Mouse (Mus musculus): Measurements from ENCODE around the gene Mkks. TPM values are rescaled to one million over a fixed set of nuclear protein-coding genes. Genes with fewer than 3 reads are reported as not detected.
A peak's percentile ranks its signal among the peaks of the same experiment; 100 is the strongest.

Gene Mkks
- polyA plus RNA-seq (2015; fragmentation: Nextera tagmentation; extraction: Ambion mirVana): 12.4 and 13.8 TPM in 2 replicates

DNA sequence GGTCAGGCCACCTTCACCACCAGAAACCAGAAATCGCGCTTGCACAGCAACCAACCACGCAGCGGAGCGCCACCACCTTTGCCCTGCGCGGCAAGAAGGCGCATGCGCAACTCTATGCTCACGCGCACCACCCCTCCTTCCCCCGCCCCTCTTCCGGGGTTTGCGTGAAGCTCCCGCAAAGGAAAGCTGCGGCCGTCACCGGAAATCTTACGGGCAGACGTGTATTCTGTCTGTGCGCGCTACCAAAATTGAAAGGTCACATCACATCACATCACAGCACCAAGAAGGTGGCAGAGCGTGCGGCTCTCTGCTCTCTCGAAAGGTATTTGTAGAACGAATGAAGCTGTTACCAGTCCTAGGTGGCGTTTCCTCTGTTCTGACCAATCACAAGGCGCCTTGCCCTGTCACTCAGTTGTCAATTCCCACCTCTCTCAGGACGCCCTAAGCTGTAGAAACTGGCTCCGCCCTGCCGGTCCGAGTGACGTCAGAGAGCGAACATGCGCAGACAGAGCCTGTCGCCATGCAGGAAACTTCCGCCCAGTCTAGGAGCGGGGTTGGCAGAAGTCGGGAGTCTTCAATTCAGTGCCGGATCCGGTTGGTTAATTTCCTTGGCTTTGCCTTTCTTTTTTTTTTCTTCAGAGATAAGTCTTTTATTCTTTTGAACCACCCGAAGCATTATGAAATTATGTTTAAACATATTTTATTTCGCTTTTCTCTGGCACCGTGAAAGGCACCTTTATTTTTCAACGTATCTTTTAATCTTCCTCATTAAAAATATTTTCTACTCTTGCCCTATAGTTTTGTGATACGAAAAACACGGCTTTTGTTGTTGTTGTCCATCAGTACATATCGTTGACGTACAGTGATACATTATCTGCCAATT is at the start of gene Mkks, which contains the start of the genes Slx4ip and AL731706.1:
Gene Mkks, minus strand, starts transcription at position 322 of the 883 bp plus-strand sequence.
Gene Slx4ip, plus strand, starts transcription at position 151 of the 883 bp plus-strand sequence.
Gene AL731706.1, minus strand, starts transcription at position 322 of the 883 bp plus-strand sequence.
- no peaks in the 10 kb centered on the region for H3K36me3 ChIP-seq (replicated peaks)
- H3K9me3 ChIP-seq: no peaks in the 10 kb centered on the region
- peak within 1 kb of the TSS; percentile 78 for H3K9ac ChIP-seq
- ATAC-seq (replicated peaks): peak; percentile 98
- WGBS: under 1% methylated on average over 49 of the region's 49 CpGs
- H3K4me2 ChIP-seq: peak within 1 kb of the TSS; percentile 53
- H3K4me3 ChIP-seq: peak within 1 kb of the TSS; percentile 60
- H3K4me1 ChIP-seq: peaks cover 12% of the 10 kb centered on the region
- peak within 1 kb of the TSS; percentile 98 for H3K27ac ChIP-seq
- H3K27me3 ChIP-seq (replicated peaks): no peaks in the 10 kb centered on the region

DNA sequence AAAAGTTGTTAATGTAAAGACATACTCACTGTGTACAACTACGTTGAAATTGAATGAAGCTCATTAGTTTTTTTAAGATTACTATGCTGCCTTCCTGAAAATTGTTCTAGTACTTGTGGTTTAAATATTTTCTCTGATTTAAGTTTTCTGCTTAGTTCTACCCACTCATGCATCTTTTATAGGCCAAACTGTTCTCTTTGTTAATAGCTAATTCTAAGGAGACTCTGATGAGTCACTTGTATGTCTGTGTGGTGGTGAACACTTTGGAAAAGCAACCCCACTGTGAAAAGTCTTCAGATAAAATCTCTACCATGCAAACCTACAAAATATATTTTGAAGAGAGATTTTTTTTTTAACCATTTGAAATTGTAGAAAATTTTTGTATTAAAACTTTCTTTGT is 47.1 kb upstream of the Mkks start:
- Histone ChIP-seq H3K27me3 (replicated peaks) (no peaks in the 10 kb centered on the region), H3K9me3 (no peaks in the 10 kb centered on the region), H3K4me2 (no peak overlapping the region), H3K9ac (no peak overlapping the region), H3K4me3 (no peak overlapping the region), H3K36me3 (replicated peaks) (no peaks in the 10 kb centered on the region), H3K27ac (no peak overlapping the region), H3K4me1 (no peaks in the 10 kb centered on the region)
- no peak for ATAC-seq (replicated peaks)
- WGBS: 94% methylated on average over 1 of the region's 1 CpGs

DNA sequence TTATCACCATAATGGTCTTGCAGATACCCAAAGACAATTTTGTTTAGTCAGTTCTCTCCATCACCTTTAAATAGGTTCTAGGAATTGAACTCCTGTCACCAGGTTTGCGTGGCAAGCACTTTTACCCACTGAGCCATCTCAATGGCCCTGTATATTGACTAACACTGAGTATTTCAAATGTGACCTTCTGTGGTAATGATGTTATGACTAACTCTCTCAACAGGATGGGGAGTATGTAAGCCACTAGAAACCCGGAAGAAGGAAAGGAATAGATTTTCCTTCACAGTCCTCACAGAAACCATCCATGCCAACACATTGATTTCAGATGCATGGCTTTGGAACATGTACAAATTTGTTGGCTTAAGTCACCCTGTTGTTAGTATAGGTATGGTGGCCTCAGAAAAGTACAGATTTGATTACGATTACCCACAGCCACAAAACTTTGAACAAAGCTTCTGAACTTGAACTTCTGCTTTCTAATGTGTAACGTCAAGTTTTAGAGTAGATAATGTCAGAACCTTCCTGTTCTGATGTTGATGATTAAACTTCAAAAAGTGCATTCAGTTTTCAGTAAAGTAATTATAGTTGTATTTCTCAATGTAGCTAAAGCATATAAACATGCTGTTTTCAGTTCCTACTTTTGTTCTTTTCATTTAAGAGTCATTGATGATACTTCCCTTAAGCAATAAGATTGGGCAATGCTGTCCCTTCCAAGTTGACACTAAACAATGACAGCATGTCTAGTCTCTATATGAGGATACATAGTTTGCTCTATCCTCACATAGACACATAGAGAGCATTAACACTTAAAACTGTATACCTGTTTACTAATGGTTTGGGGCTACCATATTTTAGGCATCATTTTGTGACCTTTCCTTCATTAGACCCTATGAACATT is 45.5 kb upstream of the Mkks start:
- Histone ChIP-seq H3K4me3 (no peak overlapping the region), H3K4me2 (no peak overlapping the region), H3K9ac (no peak overlapping the region), H3K9me3 (no peaks in the 10 kb centered on the region), H3K27ac (no peak overlapping the region), H3K4me1 (no peaks in the 10 kb centered on the region), H3K27me3 (replicated peaks) (no peaks in the 10 kb centered on the region), H3K36me3 (replicated peaks) (no peaks in the 10 kb centered on the region)
- no peak for ATAC-seq (replicated peaks)
- 94% methylated on average over 4 of the region's 4 CpGs for WGBS

DNA sequence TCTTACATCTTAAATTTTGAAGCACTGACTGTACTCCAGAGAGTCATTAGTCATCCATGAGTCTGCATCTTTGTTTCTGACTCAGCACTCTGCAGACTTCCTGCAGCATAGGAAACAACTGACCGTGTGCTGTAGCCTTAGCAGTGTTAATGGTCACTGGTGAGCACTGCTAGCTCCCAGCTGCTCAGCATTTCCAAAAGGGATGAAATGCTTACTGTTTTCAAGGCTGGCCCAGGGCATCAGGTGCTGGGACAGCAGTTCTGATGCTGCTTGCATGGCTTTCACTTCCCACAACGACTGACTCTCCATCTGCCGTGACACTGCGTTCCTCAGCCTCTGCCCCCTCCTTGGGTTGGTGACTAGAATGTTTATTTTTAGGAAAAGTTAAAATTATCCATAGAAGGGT is 29.8 kb upstream of the Mkks start:
- Histone ChIP-seq H3K4me3 (no peak overlapping the region), H3K27ac (no peak overlapping the region), H3K4me2 (no peak overlapping the region), H3K9ac (no peak overlapping the region), H3K4me1 (no peaks in the 10 kb centered on the region), H3K9me3 (no peaks in the 10 kb centered on the region), H3K36me3 (replicated peaks) (no peaks in the 10 kb centered on the region), H3K27me3 (replicated peaks) (no peaks in the 10 kb centered on the region)
- 0 out of 2 replicates have a peak, but pooled peaks have one; percentile 27 for ATAC-seq (replicated peaks)
- WGBS: 64% methylated on average over 4 of the region's 4 CpGs

DNA sequence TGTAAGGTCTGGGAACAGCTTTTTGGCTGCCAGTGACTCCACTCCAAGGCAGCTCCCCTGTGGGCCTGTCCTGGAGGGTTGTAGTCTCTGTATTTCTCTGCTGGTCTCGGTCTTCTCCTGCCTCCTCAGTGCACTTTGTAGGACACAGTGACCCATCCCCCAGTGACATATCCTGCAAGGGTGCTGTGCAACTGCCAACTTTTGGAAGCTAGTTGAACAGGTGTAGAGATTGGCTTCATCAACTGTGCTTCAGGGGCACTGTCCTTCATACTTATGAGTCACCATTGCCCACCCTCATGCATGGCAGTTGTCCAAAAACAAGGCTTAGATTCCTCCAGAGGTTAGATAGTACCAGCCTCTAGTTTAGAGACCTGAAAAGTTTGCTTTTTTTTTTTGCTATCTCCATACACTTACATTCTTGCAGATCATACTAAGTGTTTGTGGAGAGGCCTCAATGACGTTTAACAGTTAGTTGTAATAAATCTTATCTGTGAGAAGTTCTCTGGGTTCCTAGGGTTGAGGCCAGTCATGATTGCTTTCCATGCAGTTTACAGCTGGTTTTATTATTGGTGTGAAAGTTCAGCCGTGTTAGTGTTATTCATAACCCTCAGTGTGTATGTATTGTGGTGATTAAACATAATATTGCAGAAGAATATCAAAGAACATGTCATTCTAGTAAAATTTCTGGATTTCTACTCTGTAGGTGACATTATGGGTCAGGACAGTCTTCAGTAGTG is 29.2 kb upstream of the Mkks start:
- Histone ChIP-seq H3K4me1 (no peaks in the 10 kb centered on the region), H3K27ac (no peak overlapping the region), H3K4me2 (no peak overlapping the region), H3K9ac (no peak overlapping the region), H3K4me3 (no peak overlapping the region), H3K27me3 (replicated peaks) (no peaks in the 10 kb centered on the region), H3K36me3 (replicated peaks) (no peaks in the 10 kb centered on the region), H3K9me3 (no peaks in the 10 kb centered on the region)
- ATAC-seq (replicated peaks): no peak
- WGBS: 85% methylated on average over 3 of the region's 3 CpGs

DNA sequence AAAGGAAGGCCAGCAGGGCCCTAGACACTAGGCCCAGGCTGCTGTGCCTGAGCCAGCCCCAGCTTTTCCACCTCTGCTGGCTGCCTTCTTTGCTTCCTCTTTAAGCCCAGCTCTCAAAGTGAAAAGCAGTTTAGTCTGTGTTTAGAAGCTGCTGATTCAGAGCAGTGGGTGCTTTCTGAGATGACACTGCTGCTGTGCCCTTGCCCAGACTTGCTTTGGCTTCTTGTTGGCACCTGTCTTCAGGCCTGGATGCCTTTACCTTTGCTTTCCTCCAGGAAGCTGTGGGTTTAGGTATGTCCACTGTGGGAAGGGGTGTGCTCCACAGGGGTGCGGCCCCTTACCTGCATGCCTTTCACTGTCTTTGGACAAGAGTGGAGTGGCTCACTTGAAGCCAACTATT is 28.2 kb upstream of the Mkks start:
- H3K4me2 ChIP-seq: no peak overlapping the region
- ATAC-seq (replicated peaks): no peak
- H3K9ac ChIP-seq: no peak overlapping the region
- H3K4me1 ChIP-seq: no peaks in the 10 kb centered on the region
- no peak overlapping the region for H3K27ac ChIP-seq
- H3K27me3 ChIP-seq (replicated peaks): no peaks in the 10 kb centered on the region
- H3K4me3 ChIP-seq: no peak overlapping the region
- H3K36me3 ChIP-seq (replicated peaks): no peaks in the 10 kb centered on the region
- 93% methylated on average over 1 of the region's 1 CpGs for WGBS
- no peaks in the 10 kb centered on the region for H3K9me3 ChIP-seq

DNA sequence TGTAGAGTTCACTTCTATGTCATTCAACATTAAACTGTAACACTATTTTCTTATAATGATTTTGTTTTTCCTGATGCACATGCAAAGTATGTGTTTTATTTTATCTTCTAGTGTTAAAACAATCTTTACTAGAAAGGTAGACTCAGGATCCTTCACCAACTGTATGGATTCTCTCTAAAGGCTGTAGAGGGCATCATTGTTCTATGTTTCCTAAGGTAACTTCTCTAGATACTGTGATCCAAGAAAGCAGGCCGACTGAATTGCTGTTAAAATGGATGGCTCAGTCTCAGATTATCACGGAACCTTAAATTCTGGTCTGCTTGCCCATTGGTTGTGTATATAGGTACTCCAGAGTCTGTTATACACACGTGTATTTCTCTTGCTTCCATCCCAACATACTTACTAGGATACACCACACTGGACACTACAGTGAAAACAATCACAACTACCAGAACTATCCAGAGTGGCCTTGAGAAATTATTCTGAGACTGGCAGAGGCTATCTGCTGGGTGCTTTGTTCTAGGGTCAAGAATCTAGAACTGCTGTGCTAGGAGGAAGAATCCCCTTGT is 23.2 kb upstream of the Mkks start:
- no peaks in the 10 kb centered on the region for H3K27me3 ChIP-seq (replicated peaks)
- no peaks in the 10 kb centered on the region for H3K4me1 ChIP-seq
- no peak overlapping the region for H3K4me2 ChIP-seq
- no peak overlapping the region for H3K9ac ChIP-seq
- H3K4me3 ChIP-seq: no peak overlapping the region
- H3K27ac ChIP-seq: no peak overlapping the region
- peak; percentile 82 for ATAC-seq (replicated peaks)
- 41% methylated on average over 3 of the region's 3 CpGs for WGBS
- H3K36me3 ChIP-seq (replicated peaks): no peaks in the 10 kb centered on the region
- H3K9me3 ChIP-seq: no peaks in the 10 kb centered on the region

DNA sequence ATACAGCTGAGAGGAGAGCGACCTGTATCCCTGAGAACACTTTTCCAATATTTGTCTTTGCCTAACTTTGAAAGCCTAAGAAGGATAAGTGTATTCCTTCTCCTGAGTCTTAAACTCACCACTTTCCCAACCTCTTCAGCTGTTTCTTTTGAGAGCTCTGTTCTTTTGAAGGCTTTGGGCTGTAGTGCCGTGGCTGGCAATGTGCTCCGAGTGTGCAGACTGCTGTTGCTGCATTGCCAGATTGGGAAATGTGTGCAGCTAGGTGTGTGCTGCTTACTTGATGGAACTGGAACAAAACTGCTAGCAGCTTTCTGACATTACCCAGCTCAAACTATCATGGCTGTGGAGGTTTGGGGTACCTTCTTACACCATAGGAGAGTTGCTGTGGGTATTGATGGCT is 21.8 kb upstream of the Mkks start:
- Histone ChIP-seq H3K27ac (no peak overlapping the region), H3K4me3 (no peak overlapping the region), H3K9me3 (no peaks in the 10 kb centered on the region), H3K9ac (no peak overlapping the region), H3K27me3 (replicated peaks) (no peaks in the 10 kb centered on the region), H3K36me3 (replicated peaks) (no peaks in the 10 kb centered on the region), H3K4me2 (no peak overlapping the region), H3K4me1 (no peaks in the 10 kb centered on the region)
- WGBS: 15% methylated on average over 3 of the region's 3 CpGs
- no peak for ATAC-seq (replicated peaks)

DNA sequence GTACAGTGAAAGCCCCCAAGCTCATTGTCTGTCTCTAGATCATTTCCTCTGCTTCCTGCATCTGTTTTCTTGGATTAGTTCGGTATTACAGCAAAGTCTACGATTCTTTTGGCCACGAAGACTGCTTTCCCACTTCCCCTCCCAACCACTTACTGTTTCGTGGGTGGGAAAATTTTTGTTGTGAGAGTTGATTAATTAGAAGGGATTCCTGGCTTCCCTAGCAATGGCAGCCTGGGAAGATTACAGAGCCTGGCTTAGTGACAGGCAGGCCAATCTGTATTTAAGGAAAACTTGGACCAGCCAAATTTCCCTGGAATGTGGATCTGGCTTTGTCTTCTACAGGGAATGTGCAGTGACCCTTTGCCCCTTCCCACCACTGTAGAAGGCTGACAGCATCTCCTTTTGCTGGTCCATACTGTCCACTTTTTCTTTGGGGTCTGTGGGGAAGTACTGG is 20.8 kb upstream of the Mkks start:
- no peaks in the 10 kb centered on the region for H3K4me1 ChIP-seq
- no peak overlapping the region for H3K4me3 ChIP-seq
- H3K4me2 ChIP-seq: no peak overlapping the region
- no peak overlapping the region for H3K9ac ChIP-seq
- 10% methylated on average over 4 of the region's 4 CpGs for WGBS
- H3K9me3 ChIP-seq: no peaks in the 10 kb centered on the region
- no peaks in the 10 kb centered on the region for H3K36me3 ChIP-seq (replicated peaks)
- H3K27ac ChIP-seq: no peak overlapping the region
- no peak for ATAC-seq (replicated peaks)
- H3K27me3 ChIP-seq (replicated peaks): no peaks in the 10 kb centered on the region

DNA sequence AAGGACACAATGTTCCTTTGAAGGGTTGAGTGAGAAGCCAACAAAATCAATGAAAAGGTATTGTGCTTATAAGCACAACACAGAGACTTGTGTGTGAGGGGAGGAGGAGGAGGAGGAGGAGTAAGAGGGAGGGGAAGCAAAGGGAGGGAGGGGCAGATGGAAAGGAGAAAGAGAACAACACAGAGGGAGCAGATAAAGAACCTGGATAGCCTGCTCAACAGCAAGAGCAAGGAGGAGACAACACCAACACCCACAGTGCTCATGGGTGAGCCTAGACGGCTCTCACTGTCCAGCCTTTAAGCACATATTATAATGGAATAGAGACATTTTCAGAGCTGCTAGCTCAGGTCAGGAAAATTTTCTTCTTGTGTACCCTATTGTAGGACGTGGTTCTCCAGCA is 18.1 kb upstream of the Mkks start:
- Histone ChIP-seq H3K4me2 (no peak overlapping the region), H3K9ac (no peak overlapping the region), H3K36me3 (replicated peaks) (peaks cover 7% of the 10 kb centered on the region; the same call in 1 of the 2 replicates), H3K4me1 (no peaks in the 10 kb centered on the region), H3K27me3 (replicated peaks) (no peaks in the 10 kb centered on the region), H3K9me3 (no peaks in the 10 kb centered on the region), H3K4me3 (no peak overlapping the region), H3K27ac (no peak overlapping the region)
- WGBS: 70% methylated on average over 2 of the region's 2 CpGs
- no peak for ATAC-seq (replicated peaks)

DNA sequence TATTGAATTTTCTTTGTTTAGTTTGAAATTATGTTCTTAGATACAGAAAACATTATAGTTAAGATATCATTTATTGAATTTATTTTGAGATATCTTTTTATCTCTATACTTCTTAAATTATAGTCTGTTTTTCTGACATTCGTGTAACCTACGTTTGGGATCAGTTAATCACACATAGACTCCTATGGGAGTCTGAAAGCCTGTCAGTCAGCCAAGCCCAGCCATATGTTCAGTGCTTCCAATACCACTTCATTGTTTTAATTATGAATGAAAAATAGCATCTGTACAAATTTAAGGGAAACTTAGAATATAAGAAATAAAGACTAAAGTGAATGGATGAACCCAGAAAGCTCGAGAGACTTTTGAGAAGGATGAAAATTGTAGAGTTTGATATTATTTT is 17.4 kb upstream of the Mkks start:
- no peak for ATAC-seq (replicated peaks)
- Histone ChIP-seq H3K36me3 (replicated peaks) (peaks cover 7% of the 10 kb centered on the region; the same call in 1 of the 2 replicates), H3K4me2 (no peak overlapping the region), H3K4me1 (no peaks in the 10 kb centered on the region), H3K27ac (no peak overlapping the region), H3K9ac (no peak overlapping the region), H3K4me3 (no peak overlapping the region), H3K27me3 (replicated peaks) (no peaks in the 10 kb centered on the region), H3K9me3 (no peaks in the 10 kb centered on the region)
- 65% methylated on average over 3 of the region's 3 CpGs for WGBS
